Comparison of ENCODE assay signal across 10 mouse cellular contexts in the genomic region with DNA sequence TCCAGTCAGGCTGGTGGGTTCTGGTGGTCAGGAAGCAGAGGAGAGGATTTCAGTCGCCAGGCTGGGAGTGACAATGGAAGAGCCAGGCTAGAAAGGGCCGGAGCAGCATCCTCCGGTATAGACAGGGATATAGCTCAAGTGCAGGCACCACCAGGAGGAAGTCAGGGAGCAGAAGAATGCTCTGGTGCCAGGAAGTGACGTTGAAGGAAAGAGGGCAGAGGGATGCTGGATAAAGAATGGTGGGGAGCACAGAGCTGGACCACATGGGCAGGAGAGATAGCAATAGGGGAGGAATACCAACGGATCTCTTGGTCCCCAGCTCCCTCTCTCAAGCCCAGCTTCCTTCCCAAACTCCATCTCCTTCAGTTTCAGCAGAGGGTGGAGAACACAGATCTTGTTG. TPM values are rescaled to one million over a fixed set of nuclear protein-coding genes. Genes with fewer than 3 reads are reported as not detected.
DNase-seq lines count a peak whose midpoint lies in the region; ATAC-seq lines count a peak whose summit lies in the region.
"Had no signal": no experiment of that assay in that cellular context is flagged by ENCODE, and none has a peak within 500 bp of the region (broad histone marks: within the 10 kb centered on the region; RNA-seq: fewer than 3 reads in every experiment).

No protein-coding gene starts in this region.

- intact Hi-C loops in left cerebral cortex, postnatal 36 days (cut with DNase I), result no loop called here

- DNase-seq in forebrain, embryonic 11.5 days (ENCODE audit: low spot score), result no peak
- DNase-seq in left cerebral cortex, postnatal 36 days (ENCODE audit: low spot score in 2 of 2), result peak; percentile 47 to 55
- DNase-seq in right cerebral cortex, postnatal 14 days, result peak; percentile 37
- DNase-seq in urinary bladder, postnatal 25 days (ENCODE audit: low spot score), result no peak
- DNase-seq in thymus, postnatal 10 days (ENCODE audit: low spot score in 2 of 2), result no peak
- no peak for DNase-seq in embryo, embryonic 10 days (ENCODE audit: low spot score)
- DNase-seq: gastrocnemius, adult 2 months; lung, postnatal 10 days had no signal

- peaks cover 36% of the 10 kb centered on the region for H3K27me3 ChIP-seq in megakaryocyte, embryonic 14.5 days (replicated peaks)
- no peaks in the 10 kb centered on the region; the same call in 1 of the 2 replicates for H3K27me3 ChIP-seq in forebrain, embryonic 11.5 days (ENCODE audit: control insufficient read depth, insufficient read depth, low read length)

- peak overlapping the region; percentile 38 for H3K4me3 ChIP-seq in megakaryocyte, embryonic 14.5 days (replicated peaks)
- 0 out of 2 replicates have a peak overlapping the region, but pooled peaks have one; percentile 56 for H3K4me3 ChIP-seq in forebrain, embryonic 11.5 days (ENCODE audit: low read depth, low read length)

- H3K4me2 ChIP-seq in forebrain, embryonic 11.5 days (ENCODE audit: low read depth, low read length, severe bottlenecking), result peak overlapping the region; percentile 77; the same call in 1 of the 2 replicates

- no peaks in the 10 kb centered on the region for H3K9me3 ChIP-seq in megakaryocyte, embryonic 14.5 days
- H3K9me3 ChIP-seq in forebrain, embryonic 11.5 days (ENCODE audit: control insufficient read depth, low read length), result no peaks in the 10 kb centered on the region

- no peak overlapping the region for H3K27ac ChIP-seq in forebrain, embryonic 11.5 days (ENCODE audit: low read depth, low read length)

- peaks cover 44% of the 10 kb centered on the region for H3K4me1 ChIP-seq in megakaryocyte, embryonic 14.5 days
- peaks cover under 1% of the 10 kb centered on the region; the same call in 1 of the 2 replicates for H3K4me1 ChIP-seq in forebrain, embryonic 11.5 days (replicated peaks; ENCODE audit: control insufficient read depth, insufficient read depth, low read length)

- no peak for ATAC-seq in megakaryocyte, adult 5-6 weeks (ENCODE audit: poor library complexity, severe bottlenecking)
- no peak for ATAC-seq in forebrain, embryonic 11.5 days (replicated peaks; ENCODE audit: low FRiP score)

- 82% methylated on average over 5 of the region's 5 CpGs for WGBS in forebrain, embryonic 11.5 days

- H3K36me3 ChIP-seq in megakaryocyte, embryonic 14.5 days (replicated peaks; ENCODE audit: low read length), result no peaks in the 10 kb centered on the region
- no peaks in the 10 kb centered on the region for H3K36me3 ChIP-seq in forebrain, embryonic 11.5 days (ENCODE audit: control insufficient read depth, insufficient read depth, low read length)

- H3K9ac ChIP-seq in forebrain, embryonic 11.5 days (ENCODE audit: low read length), result no peak overlapping the region

RNA-seq across cellular contexts. Expression of gene Acss2, which starts 4.2 kb away (rescaled TPM):
- 4.9 and 10.2 TPM in 2 replicates for polyA plus RNA-seq in megakaryocyte, embryonic 14.5 days (2012; ENCODE audit: insufficient read depth, low replicate concordance)
- total RNA-seq in megakaryocyte, adult 5-6 weeks (2015), result 8.9 and 9.6 TPM in 2 replicates
- total RNA-seq in megakaryocyte, adult 5-6 weeks (2017), result 12.0 and 13.6 TPM in 2 replicates
- 20.6 and 22.9 TPM in 2 replicates for polyA plus RNA-seq in forebrain, embryonic 11.5 days (2014; fragmentation: Nextera tagmentation; extraction: Ambion mirVana)
- total RNA-seq in left cerebral cortex, postnatal 36 days (2021), result 10 to 100 TPM; 60.1 to 61.2 TPM

RNA-seq across cellular contexts. Expression of gene Ggt7, which starts 4.5 kb away (rescaled TPM):
- polyA plus RNA-seq in megakaryocyte, embryonic 14.5 days (2012; ENCODE audit: insufficient read depth, low replicate concordance), result 0.60 and 24.0 TPM in 2 replicates
- total RNA-seq in megakaryocyte, adult 5-6 weeks (2015), result not detected in 2 replicates
- total RNA-seq in megakaryocyte, adult 5-6 weeks (2017), result not detected in 2 replicates
- 10.6 and 11.3 TPM in 2 replicates for polyA plus RNA-seq in forebrain, embryonic 11.5 days (2014; fragmentation: Nextera tagmentation; extraction: Ambion mirVana)
- total RNA-seq in left cerebral cortex, postnatal 36 days (2021), result 100 to 1,000 TPM; 114 to 121 TPM

RNA-seq across cellular contexts. Expression of gene Ncoa6, which starts 39.8 kb away (rescaled TPM):
- polyA plus RNA-seq in megakaryocyte, embryonic 14.5 days (2012; ENCODE audit: insufficient read depth, low replicate concordance), result 8.0 and 12.2 TPM in 2 replicates
- total RNA-seq in megakaryocyte, adult 5-6 weeks (2015), result 65.1 and 71.0 TPM in 2 replicates
- total RNA-seq in megakaryocyte, adult 5-6 weeks (2017), result 16.7 and 24.8 TPM in 2 replicates
- polyA plus RNA-seq in forebrain, embryonic 11.5 days (2014; fragmentation: Nextera tagmentation; extraction: Ambion mirVana), result 34.3 and 35.6 TPM in 2 replicates
- total RNA-seq in left cerebral cortex, postnatal 36 days (2021), result 10 to 100 TPM; 60.7 to 71.5 TPM

Comparison
In these comparisons a context has a peak if more than half of its experiments do, and no peak if none do; other contexts are left out.
1. DNase-seq: peak in left cerebral cortex, postnatal 36 days (2 of 2) and right cerebral cortex, postnatal 14 days (single experiment); none in forebrain, embryonic 11.5 days (single experiment), urinary bladder, postnatal 25 days (single experiment), thymus, postnatal 10 days (0 of 2) and embryo, embryonic 10 days (single experiment).
2. RNA of gene Acss2, which starts 4.2 kb away (total RNA-seq): 60.1 to 61.2 TPM in left cerebral cortex, postnatal 36 days; 8.9 to 13.6 TPM in megakaryocyte, adult 5-6 weeks; every median in the first group is over 4 times any median in the second.
3. RNA of gene Ggt7, which starts 4.5 kb away (total RNA-seq): 114 to 121 TPM in left cerebral cortex, postnatal 36 days; not detected in megakaryocyte, adult 5-6 weeks; every median in the first group is over 100 times any median in the second.